Mouse (Mus musculus): ENCODE data around the gene Dusp9.

The Dusp9 gene

GRCm38 (mm10) chrX:73639255-73639675 lies at the start of gene Dusp9:
Gene Dusp9, plus strand, starts transcription at chrX:73639419.
- peak; percentile 43 for DNase-seq

- peak; percentile 61 for DNase-seq
Measured at GRCm38 (mm10) chrX:73593212-73593611, 46.0 kb upstream of the Dusp9 start.

- peak; percentile 27 for DNase-seq
Measured at GRCm38 (mm10) chrX:73594451-73595121, 44.6 kb upstream of the Dusp9 start.

GRCm38 (mm10) chrX:73595297-73595938 lies 43.8 kb upstream of the Dusp9 start:
- DNase-seq: peak; percentile 34

GRCm38 (mm10) chrX:73601456-73601855 lies 37.8 kb upstream of the Dusp9 start:
- no peak for DNase-seq

GRCm38 (mm10) chrX:73613665-73614064 lies 25.6 kb upstream of the Dusp9 start:
- DNase-seq: peak; percentile 28

- DNase-seq: peak; percentile 16
Measured at GRCm38 (mm10) chrX:73615876-73616275, 23.3 kb upstream of the Dusp9 start.

- no peak for DNase-seq
Measured at GRCm38 (mm10) chrX:73619401-73619800, 19.8 kb upstream of the Dusp9 start.

GRCm38 (mm10) chrX:73619890-73620289 lies 19.3 kb upstream of the Dusp9 start:
- no peak for DNase-seq

- DNase-seq: no peak
Measured at GRCm38 (mm10) chrX:73626981-73627380, 12.2 kb upstream of the Dusp9 start.

GRCm38 (mm10) chrX:73635425-73635824 lies 3.8 kb upstream of the Dusp9 start:
- DNase-seq: no peak

GRCm38 (mm10) chrX:73637415-73637814 lies 1.8 kb upstream of the Dusp9 start:
- no peak for DNase-seq

GRCm38 (mm10) chrX:73639901-73640469 lies 766 bp downstream of the Dusp9 start:
- DNase-seq: no peak

GRCm38 (mm10) chrX:73645121-73645520 lies 5.9 kb downstream of the Dusp9 start:
- DNase-seq: no peak

GRCm38 (mm10) chrX:73650869-73651268 lies 11.7 kb downstream of the Dusp9 start:
- DNase-seq: no peak

GRCm38 (mm10) chrX:73653392-73653791 lies 14.2 kb downstream of the Dusp9 start:
- DNase-seq: no peak

- DNase-seq: peak; percentile 85
Measured at GRCm38 (mm10) chrX:73654177-73654576, 15.0 kb downstream of the Dusp9 start.

GRCm38 (mm10) chrX:73655529-73655928 lies 16.3 kb downstream of the Dusp9 start:
- DNase-seq: peak; percentile 18

GRCm38 (mm10) chrX:73658391-73658790 lies 19.2 kb downstream of the Dusp9 start:
- DNase-seq: no peak

- DNase-seq: no peak
Measured at GRCm38 (mm10) chrX:73658936-73659574, 19.8 kb downstream of the Dusp9 start.

GRCm38 (mm10) chrX:73659575-73660283 lies 20.5 kb downstream of the Dusp9 start, which contains the start of gene Pnck:
Gene Pnck, minus strand, starts transcription at chrX:73660117.
- no peak for DNase-seq

- no peak for DNase-seq
Measured at GRCm38 (mm10) chrX:73660284-73660665, 21.1 kb downstream of the Dusp9 start.

- DNase-seq: no peak
Measured at GRCm38 (mm10) chrX:73663143-73663542, 23.9 kb downstream of the Dusp9 start.

Data from kidney, adult 9 months (tissue).